Mouse (Mus musculus): Measurements from ENCODE around the gene Pde8b. TPM values are rescaled to one million over a fixed set of nuclear protein-coding genes. Genes with fewer than 3 reads are reported as not detected.

Gene Pde8b
- total and polyA plus RNA-seq, 2 experiments from 2014 or later, result 7.1 to 23.6 TPM

DNA sequence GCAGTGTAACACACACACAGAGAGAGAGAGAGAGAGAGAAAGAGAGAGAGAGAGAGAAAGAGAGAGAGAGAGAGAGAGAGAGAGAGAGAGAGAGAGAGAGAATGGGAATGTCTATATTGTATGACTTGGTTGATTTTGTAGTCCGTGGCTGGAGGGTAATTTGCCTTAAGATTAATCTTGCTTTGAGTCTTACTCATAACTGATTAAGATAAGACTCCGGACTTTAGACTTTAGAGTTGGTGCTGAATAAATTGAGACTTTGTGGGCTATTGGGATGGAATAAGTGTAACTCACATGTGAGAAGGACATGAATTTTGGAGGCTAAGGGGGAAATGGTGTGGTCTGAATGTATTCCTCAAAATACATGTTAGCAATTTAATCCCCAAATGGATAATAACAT lies 7.1 kb downstream of the Pde8b start:
- ATAC-seq (ENCODE audit: low FRiP score), result no peak
- DNase-seq (ENCODE audit: low spot score), result no peak
- no peak overlapping the region for H3K4me2 ChIP-seq (ENCODE audit: low read depth, low read length, poor library complexity, severe bottlenecking)

DNA sequence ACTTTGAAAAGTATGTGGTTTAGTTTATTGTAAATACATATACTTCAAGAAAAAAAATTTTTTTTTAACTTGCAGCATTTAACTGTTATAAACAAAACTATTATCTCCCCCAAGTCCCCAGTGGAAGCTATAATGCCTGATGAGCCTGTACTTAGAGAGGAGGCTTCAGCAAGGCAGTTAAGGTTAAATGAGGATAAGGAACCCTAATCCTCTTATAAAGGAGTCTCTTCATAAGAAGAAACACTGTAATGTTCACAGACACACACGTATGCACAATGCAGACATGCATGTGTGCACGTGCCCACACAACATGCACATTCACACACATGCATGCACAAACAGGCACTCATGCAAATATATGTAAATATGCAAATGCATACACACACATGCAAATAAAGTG lies 12.6 kb downstream of the Pde8b start:
- TF ChIP-seq CTCF (IDR thresholded peaks at IDR 0.05), result no peak
- 71% methylated on average over 2 of the region's 2 CpGs for WGBS
- Histone ChIP-seq H3K4me2 (ENCODE audit: low read depth, low read length, poor library complexity, severe bottlenecking) (no peak overlapping the region), H3K9ac (replicated peaks; ENCODE audit: low read length, poor library complexity, severe bottlenecking) (no peak overlapping the region), H3K4me3 (ENCODE audit: low read depth, low read length) (no peak overlapping the region), H3K36me3 (ENCODE audit: insufficient read depth, low read length) (no peaks in the 10 kb centered on the region), H3K27me3 (ENCODE audit: insufficient read depth, low read length) (no peaks in the 10 kb centered on the region), H3K4me1 (ENCODE audit: insufficient read depth, low read length) (no peaks in the 10 kb centered on the region), H3K27ac (ENCODE audit: low read depth, low read length) (no peak overlapping the region), H3K9me3 (ENCODE audit: low read length) (no peaks in the 10 kb centered on the region)
- ATAC-seq (ENCODE audit: low FRiP score) (no peak), DNase-seq (ENCODE audit: low spot score) (no peak)

More for the DNA sequence above, 7.1 kb downstream of the Pde8b start:
- 84% methylated on average over 2 of the region's 2 CpGs for WGBS
- no peaks in the 10 kb centered on the region for H3K4me1 ChIP-seq (ENCODE audit: insufficient read depth, low read length)
- no peak for TF ChIP-seq CTCF (IDR thresholded peaks at IDR 0.05)
- no peak overlapping the region for H3K27ac ChIP-seq (ENCODE audit: low read depth, low read length)
- no peaks in the 10 kb centered on the region for H3K27me3 ChIP-seq (ENCODE audit: insufficient read depth, low read length)
- no peak overlapping the region for H3K9ac ChIP-seq (replicated peaks; ENCODE audit: low read length, poor library complexity, severe bottlenecking)
- H3K36me3 ChIP-seq (ENCODE audit: insufficient read depth, low read length), result no peaks in the 10 kb centered on the region
- no peak overlapping the region for H3K4me3 ChIP-seq (ENCODE audit: low read depth, low read length)
- no peaks in the 10 kb centered on the region for H3K9me3 ChIP-seq (ENCODE audit: low read length)

- no peaks in the 10 kb centered on the region for H3K36me3 ChIP-seq (ENCODE audit: insufficient read depth, low read length)
- no peak overlapping the region for H3K9ac ChIP-seq (replicated peaks; ENCODE audit: low read length, poor library complexity, severe bottlenecking)
- H3K27me3 ChIP-seq (ENCODE audit: insufficient read depth, low read length), result no peaks in the 10 kb centered on the region
- no peak overlapping the region for H3K4me3 ChIP-seq (ENCODE audit: low read depth, low read length)
- H3K27ac ChIP-seq (ENCODE audit: low read depth, low read length), result no peak overlapping the region
- TF ChIP-seq CTCF (IDR thresholded peaks at IDR 0.05), result no peak
- ATAC-seq (ENCODE audit: low FRiP score) (no peak), DNase-seq (ENCODE audit: low spot score) (no peak)
- no peaks in the 10 kb centered on the region for H3K9me3 ChIP-seq (ENCODE audit: low read length)
- no peaks in the 10 kb centered on the region for H3K4me1 ChIP-seq (ENCODE audit: insufficient read depth, low read length)
- 80% methylated on average over 8 of the region's 8 CpGs for WGBS
- H3K4me2 ChIP-seq (ENCODE audit: low read depth, low read length, poor library complexity, severe bottlenecking), result no peak overlapping the region
Observed at GRCm38 (mm10) chr13:95235261-95235660, 14.9 kb downstream of the Pde8b start.

DNA sequence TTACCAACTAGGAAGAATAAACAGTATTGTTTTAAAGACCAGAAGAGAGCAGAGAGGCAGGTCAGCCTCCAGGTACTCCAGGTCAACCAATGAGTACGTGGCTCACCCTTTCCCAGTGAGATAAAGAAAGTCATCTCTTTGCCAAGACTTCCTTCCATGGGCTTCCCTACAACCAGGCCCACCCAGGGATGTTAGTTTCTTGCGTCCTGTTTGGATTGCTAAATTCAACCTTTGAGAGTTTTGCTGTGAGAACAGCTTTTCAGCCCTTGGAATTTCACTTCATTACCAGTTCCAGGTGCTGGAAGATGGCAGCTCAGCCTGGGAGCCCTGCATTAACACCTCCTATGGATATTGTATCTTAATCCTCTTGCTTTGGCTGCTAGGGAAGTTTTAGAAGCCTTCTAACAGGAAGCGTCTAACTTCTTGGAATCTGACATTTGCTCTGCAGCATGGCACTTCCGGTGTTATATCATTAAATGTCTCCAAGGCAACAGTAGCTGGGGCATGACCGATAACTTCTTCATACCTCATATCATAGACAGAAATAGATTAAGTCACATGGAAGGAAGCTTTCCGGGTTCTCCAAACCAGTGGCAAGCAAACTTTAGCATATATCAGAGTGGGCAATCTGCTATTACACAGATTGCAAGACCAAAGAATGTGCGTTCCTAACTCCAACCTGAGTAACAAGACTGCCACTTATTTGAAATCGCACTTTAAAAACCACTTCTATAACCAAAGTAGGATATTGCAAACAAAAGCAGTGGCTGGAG lies 18.6 kb downstream of the Pde8b start:
- no peaks in the 10 kb centered on the region for H3K9me3 ChIP-seq (ENCODE audit: low read length)
- no peak for TF ChIP-seq CTCF (IDR thresholded peaks at IDR 0.05)
- no peaks in the 10 kb centered on the region for H3K4me1 ChIP-seq (ENCODE audit: insufficient read depth, low read length)
- no peaks in the 10 kb centered on the region for H3K27me3 ChIP-seq (ENCODE audit: insufficient read depth, low read length)
- no peak overlapping the region for H3K9ac ChIP-seq (replicated peaks; ENCODE audit: low read length, poor library complexity, severe bottlenecking)
- WGBS, result 84% methylated on average over 8 of the region's 8 CpGs
- H3K4me3 ChIP-seq (ENCODE audit: low read depth, low read length), result no peak overlapping the region
- ATAC-seq (ENCODE audit: low FRiP score) (no peak), DNase-seq (ENCODE audit: low spot score) (no peak)
- no peaks in the 10 kb centered on the region for H3K36me3 ChIP-seq (ENCODE audit: insufficient read depth, low read length)
- no peak overlapping the region for H3K4me2 ChIP-seq (ENCODE audit: low read depth, low read length, poor library complexity, severe bottlenecking)
- H3K27ac ChIP-seq (ENCODE audit: low read depth, low read length), result no peak overlapping the region

- Histone ChIP-seq H3K4me2 (ENCODE audit: low read depth, low read length, poor library complexity, severe bottlenecking) (no peak overlapping the region), H3K9me3 (ENCODE audit: low read length) (no peaks in the 10 kb centered on the region), H3K36me3 (ENCODE audit: insufficient read depth, low read length) (no peaks in the 10 kb centered on the region), H3K9ac (replicated peaks; ENCODE audit: low read length, poor library complexity, severe bottlenecking) (no peak overlapping the region), H3K27me3 (ENCODE audit: insufficient read depth, low read length) (no peaks in the 10 kb centered on the region), H3K27ac (ENCODE audit: low read depth, low read length) (no peak overlapping the region), H3K4me1 (ENCODE audit: insufficient read depth, low read length) (no peaks in the 10 kb centered on the region), H3K4me3 (ENCODE audit: low read depth, low read length) (no peak overlapping the region)
- no peak for DNase-seq (ENCODE audit: low spot score)
- no peak for ATAC-seq (ENCODE audit: low FRiP score)
- no peak for TF ChIP-seq CTCF (IDR thresholded peaks at IDR 0.05)
- WGBS, result 76% methylated on average over 1 of the region's 1 CpGs
Observed at GRCm38 (mm10) chr13:95230326-95230725, 19.8 kb downstream of the Pde8b start.

GRCm38 (mm10) chr13:95224491-95224890 lies 25.6 kb downstream of the Pde8b start:
- Histone ChIP-seq H3K4me2 (ENCODE audit: low read depth, low read length, poor library complexity, severe bottlenecking) (no peak overlapping the region), H3K4me1 (ENCODE audit: insufficient read depth, low read length) (no peaks in the 10 kb centered on the region), H3K36me3 (ENCODE audit: insufficient read depth, low read length) (no peaks in the 10 kb centered on the region), H3K9me3 (ENCODE audit: low read length) (no peaks in the 10 kb centered on the region), H3K4me3 (ENCODE audit: low read depth, low read length) (no peak overlapping the region), H3K27me3 (ENCODE audit: insufficient read depth, low read length) (no peaks in the 10 kb centered on the region), H3K27ac (ENCODE audit: low read depth, low read length) (no peak overlapping the region), H3K9ac (replicated peaks; ENCODE audit: low read length, poor library complexity, severe bottlenecking) (no peak overlapping the region)
- no peak for TF ChIP-seq CTCF (IDR thresholded peaks at IDR 0.05)
- ATAC-seq (ENCODE audit: low FRiP score) (no peak), DNase-seq (ENCODE audit: low spot score) (no peak)
- WGBS, result 88% methylated on average over 2 of the region's 2 CpGs

Measured in midbrain, postnatal 0 days (tissue).